Mouse (Mus musculus): ENCODE measurements around the gene Tubgcp5. TPM values are rescaled to one million over a fixed set of nuclear protein-coding genes. Genes with fewer than 3 reads are reported as not detected.

Tubgcp5 gene
- polyA plus RNA-seq, 1 experiment from 2014 or later = 34.1 TPM

GRCm38 (mm10) chr7:55877721-55878120 lies 83.8 kb downstream of the Tubgcp5 start:
- 84% methylated on average over 10 of the region's 10 CpGs for WGBS
- H3K9me3 ChIP-seq (replicated peaks) = no peaks in the 10 kb centered on the region
- ATAC-seq (replicated peaks; ENCODE audit: low FRiP score) = no peak
- no peaks in the 10 kb centered on the region for H3K27me3 ChIP-seq
- H3K4me2 ChIP-seq = no peak overlapping the region
- H3K9ac ChIP-seq = no peak overlapping the region
- no peak overlapping the region for H3K4me3 ChIP-seq (replicated peaks)
- no peak overlapping the region for H3K27ac ChIP-seq
- no peaks in the 10 kb centered on the region for H3K4me1 ChIP-seq
- H3K36me3 ChIP-seq = peaks cover 96% of the 10 kb centered on the region

- H3K4me1 ChIP-seq = no peaks in the 10 kb centered on the region
- no peak overlapping the region for H3K27ac ChIP-seq
- no peak for ATAC-seq (replicated peaks; ENCODE audit: low FRiP score)
- no peak overlapping the region for H3K4me3 ChIP-seq (replicated peaks)
- no peak overlapping the region for H3K9ac ChIP-seq
- WGBS = 90% methylated on average over 9 of the region's 9 CpGs
- H3K9me3 ChIP-seq (replicated peaks) = no peaks in the 10 kb centered on the region
- peaks cover 79% of the 10 kb centered on the region for H3K36me3 ChIP-seq
- H3K4me2 ChIP-seq = no peak overlapping the region
- no peaks in the 10 kb centered on the region for H3K27me3 ChIP-seq
Measured at GRCm38 (mm10) chr7:55880882-55881281, 86.9 kb downstream of the Tubgcp5 start.

Other genes starting within 250 kb of the Tubgcp5 start
- 0.19 and 0.21 TPM in 2 replicates for gene Siglech, start 26.0 kb upstream of the Tubgcp5 start, polyA plus RNA-seq (2015; fragmentation: Nextera tagmentation; extraction: Ambion mirVana)
- 106 and 112 TPM in 2 replicates for gene Cyfip1, start 47.6 kb downstream of the Tubgcp5 start, polyA plus RNA-seq (2015; fragmentation: Nextera tagmentation; extraction: Ambion mirVana)
- 45.5 and 48.3 TPM in 2 replicates for gene Nipa2, start 168.3 kb downstream of the Tubgcp5 start, polyA plus RNA-seq (2015; fragmentation: Nextera tagmentation; extraction: Ambion mirVana)
- gene Nipa1, start 225.8 kb downstream of the Tubgcp5 start, polyA plus RNA-seq (2015; fragmentation: Nextera tagmentation; extraction: Ambion mirVana) = 5.8 and 6.5 TPM in 2 replicates

All from kidney, embryonic 15.5 days (tissue).